Mouse (Mus musculus) testis, adult 2 months (tissue): ENCODE measurements around the gene Lrp2.

ENCODE experiments used
- CTCF ChIP-seq: fragments of 200-500 bp; IDR thresholded peaks from 2 replicates; pipeline ENCODE4 v1.5.1; 2012; ENCODE audit warnings: low read depth, mild to moderate bottlenecking, inconsistent platforms, low read length, moderate library complexity; ENCODE audit not compliant: control insufficient read depth, insufficient read depth, insufficient replicate concordance
- POLR2A ChIP-seq: fragments of 200-500 bp; IDR thresholded peaks from 2 replicates; pipeline ENCODE4 v1.6.1; 2012; ENCODE audit warnings: low read depth, mild to moderate bottlenecking, inconsistent platforms, low read length, moderate library complexity; ENCODE audit not compliant: control insufficient read depth

GRCm38 (mm10) chr2:69382838-69383237 lies 203.0 kb downstream of the Lrp2 start:
- TF ChIP-seq CTCF (no peak), POLR2A (no peak)
